Mouse (Mus musculus): Measurements from ENCODE around the gene Capn7.
A peak's percentile ranks its signal among the peaks of the same experiment; 100 is the strongest.

Gene Capn7

GRCm38 (mm10) chr14:31336369-31337155 lies at the start of gene Capn7:
Gene Capn7, plus strand, starts transcription at chr14:31336638.
- no peaks in the 10 kb centered on the region for H3K27me3 ChIP-seq (ENCODE audit: control insufficient read depth, insufficient read depth, low read length, poor library complexity, severe bottlenecking)
- DNase-seq (ENCODE audit: low read depth, low spot score), result peak; percentile 99
- H3K36me3 ChIP-seq (ENCODE audit: control insufficient read depth, insufficient read depth, low read length, poor library complexity, severe bottlenecking), result peaks cover 6% of the 10 kb centered on the region; the same call in 1 of the 2 replicates

GRCm38 (mm10) chr14:31313192-31313591 lies 23.2 kb upstream of the Capn7 start:
- peak; percentile 58 for DNase-seq (ENCODE audit: low read depth, low spot score)

DNA sequence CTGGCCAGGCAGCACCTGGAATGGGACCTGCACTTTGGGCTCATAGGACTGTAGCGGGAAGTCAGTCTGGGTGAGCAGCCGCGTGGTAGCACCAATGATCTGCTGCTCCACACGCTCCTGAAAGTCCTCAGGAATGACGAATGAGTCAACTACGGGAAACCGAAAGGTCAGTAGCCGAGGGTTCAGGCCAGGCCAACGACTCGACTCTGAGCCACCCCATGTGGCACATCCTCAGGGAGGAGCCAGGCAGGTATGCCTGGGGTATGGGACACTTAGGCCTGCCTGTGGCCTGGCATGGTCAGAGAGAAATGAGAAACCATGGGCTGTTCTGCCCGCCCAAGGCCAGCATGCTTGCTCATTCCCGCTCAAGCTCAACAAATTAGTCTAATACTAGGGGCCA lies 19.8 kb upstream of the Capn7 start:
- Histone ChIP-seq H3K36me3 (ENCODE audit: control insufficient read depth, insufficient read depth, low read length, poor library complexity, severe bottlenecking) (no peaks in the 10 kb centered on the region), H3K27me3 (ENCODE audit: control insufficient read depth, insufficient read depth, low read length, poor library complexity, severe bottlenecking) (no peaks in the 10 kb centered on the region)
- DNase-seq (ENCODE audit: low read depth, low spot score), result no peak

More at GRCm38 (mm10) chr14:31313192-31313591, 23.2 kb upstream of the Capn7 start:
- no peaks in the 10 kb centered on the region for H3K36me3 ChIP-seq (ENCODE audit: control insufficient read depth, insufficient read depth, low read length, poor library complexity, severe bottlenecking)
- H3K27me3 ChIP-seq (ENCODE audit: control insufficient read depth, insufficient read depth, low read length, poor library complexity, severe bottlenecking), result no peaks in the 10 kb centered on the region

DNA sequence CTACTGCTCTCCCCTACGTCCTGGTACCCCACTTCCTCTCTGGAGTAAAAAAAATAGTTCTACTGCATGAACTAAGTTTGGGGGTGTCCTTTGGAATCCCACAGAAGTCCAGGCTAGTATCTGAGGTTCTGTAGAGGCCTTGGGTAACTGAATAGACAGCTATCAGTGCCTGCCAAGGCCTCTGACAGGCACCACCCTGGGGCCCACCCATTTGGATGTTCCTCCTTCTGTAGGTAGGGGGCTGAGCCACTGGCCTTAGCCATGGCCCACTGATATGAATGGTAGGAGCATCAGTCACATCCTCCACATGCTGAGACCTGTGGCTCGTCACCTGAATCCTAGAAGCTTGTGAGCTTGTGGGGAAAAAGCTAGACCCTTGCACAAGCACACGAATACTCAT lies 18.7 kb upstream of the Capn7 start:
- Histone ChIP-seq H3K36me3 (ENCODE audit: control insufficient read depth, insufficient read depth, low read length, poor library complexity, severe bottlenecking) (no peaks in the 10 kb centered on the region), H3K27me3 (ENCODE audit: control insufficient read depth, insufficient read depth, low read length, poor library complexity, severe bottlenecking) (no peaks in the 10 kb centered on the region)
- no peak for DNase-seq (ENCODE audit: low read depth, low spot score)

- no peaks in the 10 kb centered on the region for H3K36me3 ChIP-seq (ENCODE audit: control insufficient read depth, insufficient read depth, low read length, poor library complexity, severe bottlenecking)
- DNase-seq (ENCODE audit: low read depth, low spot score), result no peak
- H3K27me3 ChIP-seq (ENCODE audit: control insufficient read depth, insufficient read depth, low read length, poor library complexity, severe bottlenecking), result no peaks in the 10 kb centered on the region
Observed at GRCm38 (mm10) chr14:31319546-31319945, 16.9 kb upstream of the Capn7 start.

DNA sequence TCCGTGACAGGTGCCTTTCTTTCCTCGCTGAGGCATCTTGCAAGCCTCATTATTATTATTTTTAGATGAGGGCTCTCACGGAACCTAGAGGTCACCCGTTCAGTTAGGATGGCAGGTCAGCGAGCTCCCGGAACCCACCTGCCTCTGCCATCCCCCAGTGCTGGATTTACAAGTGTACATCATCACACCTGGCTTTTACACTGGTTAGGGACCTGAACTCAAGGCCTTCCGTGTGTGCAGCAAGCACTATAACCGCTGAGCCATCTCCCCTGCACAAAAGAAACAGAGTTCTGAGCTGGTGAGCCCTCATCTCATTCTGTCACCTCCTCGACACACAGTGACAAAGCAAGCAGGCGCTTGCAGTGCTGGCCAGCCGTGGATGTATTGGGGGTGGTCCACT lies 15.3 kb upstream of the Capn7 start:
- no peaks in the 10 kb centered on the region for H3K27me3 ChIP-seq (ENCODE audit: control insufficient read depth, insufficient read depth, low read length, poor library complexity, severe bottlenecking)
- DNase-seq (ENCODE audit: low read depth, low spot score), result no peak
- H3K36me3 ChIP-seq (ENCODE audit: control insufficient read depth, insufficient read depth, low read length, poor library complexity, severe bottlenecking), result no peaks in the 10 kb centered on the region

DNA sequence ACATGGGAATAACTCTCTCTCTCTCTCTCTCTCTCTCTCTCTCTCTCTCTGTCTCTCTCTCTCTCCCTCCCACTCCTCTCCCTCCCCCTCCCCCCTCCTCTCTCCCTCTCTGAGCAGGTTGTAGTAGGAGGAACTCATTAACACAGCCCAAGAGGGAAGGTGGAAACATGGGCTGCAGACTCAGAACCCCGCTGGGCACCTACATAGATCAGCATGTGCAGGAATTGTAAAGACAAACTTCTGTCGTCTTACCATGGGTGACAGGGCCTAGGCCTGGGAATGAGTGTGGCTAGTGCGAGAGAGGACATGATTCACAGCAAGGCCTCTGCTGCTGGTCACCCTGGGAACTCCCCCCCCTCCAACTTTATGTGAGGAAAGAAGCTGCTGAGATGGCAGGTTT lies 14.2 kb upstream of the Capn7 start:
- DNase-seq (ENCODE audit: low read depth, low spot score), result no peak
- Histone ChIP-seq H3K36me3 (ENCODE audit: control insufficient read depth, insufficient read depth, low read length, poor library complexity, severe bottlenecking) (no peaks in the 10 kb centered on the region), H3K27me3 (ENCODE audit: control insufficient read depth, insufficient read depth, low read length, poor library complexity, severe bottlenecking) (no peaks in the 10 kb centered on the region)

- Histone ChIP-seq H3K36me3 (ENCODE audit: control insufficient read depth, insufficient read depth, low read length, poor library complexity, severe bottlenecking) (no peaks in the 10 kb centered on the region), H3K27me3 (ENCODE audit: control insufficient read depth, insufficient read depth, low read length, poor library complexity, severe bottlenecking) (no peaks in the 10 kb centered on the region)
- peak; percentile 36 for DNase-seq (ENCODE audit: low read depth, low spot score)
Observed at GRCm38 (mm10) chr14:31323189-31323588, 13.2 kb upstream of the Capn7 start.

GRCm38 (mm10) chr14:31323849-31324792 lies 12.3 kb upstream of the Capn7 start, which contains the start of gene Dnah1:
Gene Dnah1, minus strand, starts transcription at chr14:31323896.
- Histone ChIP-seq H3K27me3 (ENCODE audit: control insufficient read depth, insufficient read depth, low read length, poor library complexity, severe bottlenecking) (no peaks in the 10 kb centered on the region), H3K36me3 (ENCODE audit: control insufficient read depth, insufficient read depth, low read length, poor library complexity, severe bottlenecking) (no peaks in the 10 kb centered on the region)
- peak; percentile 79 for DNase-seq (ENCODE audit: low read depth, low spot score)

DNA sequence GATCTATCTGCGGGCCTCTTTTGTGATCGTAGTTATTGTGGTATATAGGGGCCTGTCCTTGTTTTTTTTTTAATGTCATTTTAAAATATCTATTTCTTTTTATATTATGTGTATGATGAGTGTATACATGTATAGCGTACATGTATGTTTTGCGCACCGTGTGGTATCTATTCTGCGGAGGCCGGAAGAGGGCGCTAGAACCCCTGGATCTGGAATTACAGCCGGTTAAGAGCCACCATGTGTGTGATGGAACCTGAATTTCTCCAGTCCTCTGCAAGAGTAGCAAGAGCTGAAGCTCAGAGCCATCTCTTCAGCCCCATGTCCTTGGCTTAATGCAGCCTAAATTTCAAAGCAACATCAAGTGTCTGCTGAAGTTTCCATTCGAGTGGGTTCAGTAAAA lies 11.6 kb upstream of the Capn7 start:
- no peaks in the 10 kb centered on the region for H3K27me3 ChIP-seq (ENCODE audit: control insufficient read depth, insufficient read depth, low read length, poor library complexity, severe bottlenecking)

DNA sequence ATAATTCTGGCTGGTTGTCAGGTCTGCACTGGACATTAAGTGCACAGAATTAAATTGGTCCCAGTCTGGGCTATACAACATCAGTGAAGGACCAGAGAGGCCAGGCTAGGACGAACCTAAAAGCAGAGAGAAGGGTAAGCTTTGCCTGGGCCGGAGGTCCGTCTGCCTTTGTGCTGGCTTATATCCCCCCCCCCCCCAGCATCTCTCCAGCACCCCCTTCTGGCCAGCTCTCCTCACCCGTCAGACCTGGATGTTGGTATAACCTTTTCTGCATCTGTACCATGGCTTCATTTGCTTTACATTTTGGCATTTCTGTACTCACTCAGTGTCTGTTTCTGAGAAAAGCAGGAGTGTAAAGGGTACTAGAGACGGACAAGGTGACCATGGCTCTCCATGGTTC lies 10.9 kb upstream of the Capn7 start:
- Histone ChIP-seq H3K36me3 (ENCODE audit: control insufficient read depth, insufficient read depth, low read length, poor library complexity, severe bottlenecking) (no peaks in the 10 kb centered on the region), H3K27me3 (ENCODE audit: control insufficient read depth, insufficient read depth, low read length, poor library complexity, severe bottlenecking) (no peaks in the 10 kb centered on the region)
- peak; percentile 63 for DNase-seq (ENCODE audit: low read depth, low spot score)

More for the DNA sequence above, 11.6 kb upstream of the Capn7 start:
- peak; percentile 33 for DNase-seq (ENCODE audit: low read depth, low spot score)
- no peaks in the 10 kb centered on the region for H3K36me3 ChIP-seq (ENCODE audit: control insufficient read depth, insufficient read depth, low read length, poor library complexity, severe bottlenecking)

DNA sequence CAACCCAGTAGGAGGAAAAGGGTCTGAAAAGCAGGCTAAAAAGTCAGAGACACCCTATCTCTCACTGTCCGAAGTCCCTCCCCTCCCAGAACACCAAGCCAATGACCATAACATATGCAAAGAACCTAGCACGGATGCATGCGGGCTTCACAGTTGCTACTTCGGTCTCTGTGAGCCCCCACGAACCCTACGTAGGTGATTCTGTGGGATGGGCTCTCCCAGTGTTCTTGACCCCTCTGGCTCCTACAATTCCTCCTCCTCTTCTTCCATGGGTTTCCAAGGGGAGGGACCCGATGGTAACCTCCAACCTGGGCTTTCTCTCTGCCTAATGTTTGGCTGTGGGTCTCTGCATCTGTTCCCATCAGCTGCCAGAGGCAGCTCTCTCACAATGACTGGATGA lies 9.7 kb upstream of the Capn7 start:
- DNase-seq (ENCODE audit: low read depth, low spot score), result no peak
- Histone ChIP-seq H3K27me3 (ENCODE audit: control insufficient read depth, insufficient read depth, low read length, poor library complexity, severe bottlenecking) (no peaks in the 10 kb centered on the region), H3K36me3 (ENCODE audit: control insufficient read depth, insufficient read depth, low read length, poor library complexity, severe bottlenecking) (no peaks in the 10 kb centered on the region)

DNA sequence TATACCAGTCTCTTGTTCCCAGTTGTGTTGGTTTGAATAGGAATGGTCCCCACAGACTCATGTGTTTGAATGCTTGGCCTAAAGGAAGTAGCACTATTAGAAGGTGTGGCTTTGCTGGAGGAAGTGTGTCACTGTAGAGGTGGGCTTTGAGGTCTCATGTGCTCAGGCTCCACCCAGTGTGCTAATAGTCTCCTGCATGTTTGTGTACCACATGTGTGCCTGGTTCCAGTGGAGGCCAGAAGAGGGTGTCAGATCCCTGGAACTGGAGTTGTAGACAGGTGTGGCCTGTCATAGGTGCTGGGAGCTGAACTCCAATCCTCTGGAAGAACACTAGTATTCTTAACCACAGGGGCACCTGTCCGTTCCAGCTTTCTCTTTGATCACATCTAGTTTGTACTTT lies 9.2 kb upstream of the Capn7 start:
- H3K36me3 ChIP-seq (ENCODE audit: control insufficient read depth, insufficient read depth, low read length, poor library complexity, severe bottlenecking), result no peaks in the 10 kb centered on the region
- DNase-seq (ENCODE audit: low read depth, low spot score), result peak; percentile 29
- no peaks in the 10 kb centered on the region for H3K27me3 ChIP-seq (ENCODE audit: control insufficient read depth, insufficient read depth, low read length, poor library complexity, severe bottlenecking)

DNA sequence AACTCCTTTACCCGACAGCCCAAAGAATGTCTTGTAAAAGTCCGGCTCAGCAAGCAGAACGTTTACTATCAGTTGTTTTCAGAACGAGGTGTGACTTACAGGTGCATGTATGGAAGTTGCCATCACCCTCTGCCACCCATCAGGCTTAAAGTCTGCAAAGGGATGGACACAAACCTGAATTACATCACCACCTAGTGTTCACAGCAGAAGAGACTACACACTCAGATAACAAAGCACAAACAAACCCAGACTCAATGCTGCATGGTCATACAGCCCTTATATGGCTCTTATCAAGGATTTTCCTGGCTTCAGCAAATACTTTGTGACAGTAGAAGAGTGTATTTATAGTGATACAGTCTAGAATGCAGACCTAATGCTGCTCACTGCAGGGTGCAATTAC lies 8.8 kb upstream of the Capn7 start:
- peak; percentile 56 for DNase-seq (ENCODE audit: low read depth, low spot score)
- Histone ChIP-seq H3K36me3 (ENCODE audit: control insufficient read depth, insufficient read depth, low read length, poor library complexity, severe bottlenecking) (no peaks in the 10 kb centered on the region), H3K27me3 (ENCODE audit: control insufficient read depth, insufficient read depth, low read length, poor library complexity, severe bottlenecking) (no peaks in the 10 kb centered on the region)

DNA sequence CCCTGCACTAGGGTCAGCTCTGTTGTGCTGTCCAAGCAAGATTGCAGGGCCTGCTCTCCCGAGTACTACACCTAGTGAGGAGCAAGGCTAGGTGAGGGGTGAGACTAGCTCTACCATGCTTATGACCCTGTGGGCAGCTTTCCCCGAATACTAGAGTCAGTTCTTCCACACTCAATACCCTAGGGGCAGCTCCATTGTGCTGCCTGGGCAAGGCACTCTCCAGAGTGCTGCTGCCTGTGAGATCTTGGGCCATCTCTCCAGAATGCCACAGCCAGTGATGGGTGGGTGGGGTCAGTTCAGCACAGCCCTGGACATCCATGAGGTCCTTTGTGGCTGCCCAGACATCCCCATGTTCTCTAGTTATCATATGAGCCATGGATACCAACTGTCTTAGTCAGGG lies 6.7 kb upstream of the Capn7 start:
- H3K27me3 ChIP-seq (ENCODE audit: control insufficient read depth, insufficient read depth, low read length, poor library complexity, severe bottlenecking), result no peaks in the 10 kb centered on the region
- DNase-seq (ENCODE audit: low read depth, low spot score), result no peak
- no peaks in the 10 kb centered on the region for H3K36me3 ChIP-seq (ENCODE audit: control insufficient read depth, insufficient read depth, low read length, poor library complexity, severe bottlenecking)
